28 mouse cellular contexts compared by ENCODE assay signal in genomic region chr15:17181358-17182022, GRCm38 (mm10).
"Had no signal": no experiment of that assay in that cellular context is flagged by ENCODE, and none has a peak within 500 bp of the region (broad histone marks: within the 10 kb centered on the region; RNA-seq: fewer than 3 reads in every experiment).

No protein-coding gene starts in this region.

- H3K36me3 ChIP-seq: embryonic facial prominence, embryonic 10.5 days; embryonic facial prominence, embryonic 12.5 days; embryonic facial prominence, embryonic 13.5 days; embryonic facial prominence, embryonic 15.5 days; forebrain, embryonic 10.5 days; forebrain, embryonic 12.5 days; forebrain, embryonic 15.5 days had no signal

- DNase-seq: cerebellum, adult 18-20 months; cerebellum, adult 2 months; cerebellum, adult 8-10 months; cerebellum, adult 9-10 months; cerebellum, adult 9-11 months; cerebellum, postnatal 10 days; cerebellum, postnatal 14 days; cerebellum, postnatal 25 days; cerebellum, postnatal 36 days; embryo, embryonic 11 days; forebrain, postnatal 0 days; gastrocnemius, adult 2 months; gastrocnemius, postnatal 10 days; gastrocnemius, postnatal 14 days; gastrocnemius, postnatal 25 days; gastrocnemius, postnatal 36 days; heart, adult 11 months had no signal

- ATAC-seq: forebrain, embryonic 13.5 days; forebrain, embryonic 14.5 days; forebrain, embryonic 15.5 days; forebrain, embryonic 16.5 days; forebrain, postnatal 0 days had no signal

- H3K27ac ChIP-seq: embryonic facial prominence, embryonic 10.5 days; embryonic facial prominence, embryonic 12.5 days; embryonic facial prominence, embryonic 13.5 days; embryonic facial prominence, embryonic 15.5 days; forebrain, embryonic 10.5 days; forebrain, embryonic 12.5 days; forebrain, embryonic 13.5 days; forebrain, embryonic 15.5 days; gastrocnemius, adult 2 months had no signal

- H3K4me2 ChIP-seq: embryonic facial prominence, embryonic 12.5 days; embryonic facial prominence, embryonic 13.5 days; embryonic facial prominence, embryonic 15.5 days; forebrain, embryonic 12.5 days; forebrain, embryonic 13.5 days; forebrain, embryonic 15.5 days had no signal

- H3K4me1 ChIP-seq: embryonic facial prominence, embryonic 10.5 days; embryonic facial prominence, embryonic 12.5 days; embryonic facial prominence, embryonic 13.5 days; embryonic facial prominence, embryonic 15.5 days; forebrain, embryonic 10.5 days; forebrain, embryonic 12.5 days; forebrain, embryonic 13.5 days; forebrain, embryonic 15.5 days had no signal

- H3K27me3 ChIP-seq: embryonic facial prominence, embryonic 12.5 days; embryonic facial prominence, embryonic 13.5 days; embryonic facial prominence, embryonic 15.5 days; forebrain, embryonic 12.5 days; forebrain, embryonic 13.5 days; forebrain, embryonic 15.5 days had no signal

- H3K4me3 ChIP-seq: embryonic facial prominence, embryonic 10.5 days; embryonic facial prominence, embryonic 12.5 days; embryonic facial prominence, embryonic 13.5 days; embryonic facial prominence, embryonic 15.5 days; erythroblast, embryonic 14.5 days; forebrain, embryonic 10.5 days; forebrain, embryonic 12.5 days; forebrain, embryonic 13.5 days; forebrain, embryonic 15.5 days; gastrocnemius, adult 2 months had no signal

- H3K9ac ChIP-seq: embryonic facial prominence, embryonic 12.5 days; embryonic facial prominence, embryonic 13.5 days; embryonic facial prominence, embryonic 15.5 days; forebrain, embryonic 12.5 days; forebrain, embryonic 13.5 days; forebrain, embryonic 15.5 days; forebrain, postnatal 0 days had no signal

- H3K9me3 ChIP-seq: embryonic facial prominence, embryonic 10.5 days; embryonic facial prominence, embryonic 12.5 days; embryonic facial prominence, embryonic 13.5 days; embryonic facial prominence, embryonic 15.5 days; forebrain, embryonic 10.5 days; forebrain, embryonic 12.5 days; forebrain, embryonic 13.5 days; forebrain, embryonic 15.5 days had no signal
